Mouse (Mus musculus): ENCODE measurements around the gene H3f3b. TPM values are rescaled to one million over a fixed set of nuclear protein-coding genes. Genes with fewer than 3 reads are reported as not detected.

The H3f3b gene
- polyA plus RNA-seq (2016; fragmentation: Nextera tagmentation; extraction: Ambion mirVana): 2,341 and 2,432 TPM in 2 replicates

GRCm38 (mm10) chr11:116027756-116028155 is at the start of gene H3f3b:
Gene H3f3b (minus strand): TSS chr11:116027962.
- no peaks in the 10 kb centered on the region for H3K36me3 ChIP-seq (replicated peaks)
- peaks cover 19% of the 10 kb centered on the region for H3K4me1 ChIP-seq
- no peak within 1 kb of the TSS for H3K4me3 ChIP-seq (replicated peaks)
- no peak within 1 kb of the TSS for H3K27ac ChIP-seq
- H3K9ac ChIP-seq: no peak within 1 kb of the TSS
- WGBS: 81% methylated on average over 4 of the region's 4 CpGs
- no peaks in the 10 kb centered on the region for H3K9me3 ChIP-seq
- no peak for ATAC-seq (ENCODE audit: low FRiP score)
- H3K4me2 ChIP-seq: no peak within 1 kb of the TSS
- H3K27me3 ChIP-seq: no peaks in the 10 kb centered on the region

DNA sequence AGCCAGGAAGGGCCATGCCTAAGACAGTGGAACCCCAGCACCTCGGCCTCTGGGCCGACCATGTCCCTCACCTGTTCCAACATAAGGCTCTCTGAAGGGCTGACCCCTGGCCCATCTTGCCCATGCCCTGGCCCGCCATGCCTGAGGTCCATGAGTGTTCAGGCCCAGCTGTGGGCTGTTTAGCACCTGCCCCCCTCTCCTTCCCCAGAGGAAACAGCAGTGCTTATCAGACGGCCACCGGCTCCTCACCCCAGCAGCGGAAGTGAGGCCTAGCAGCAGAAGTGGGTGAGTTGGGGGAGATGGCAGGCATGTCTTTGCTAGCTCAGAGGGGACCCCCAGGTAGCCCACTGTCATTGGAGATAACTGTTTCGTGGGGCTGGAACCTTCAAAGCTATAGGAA is 49.1 kb upstream of the H3f3b start:
- 92% methylated on average over 7 of the region's 7 CpGs for WGBS
- Histone ChIP-seq H3K36me3 (replicated peaks) (peaks cover 33% of the 10 kb centered on the region), H3K9ac (0 out of 2 replicates have a peak overlapping the region, but pooled peaks have one; percentile 4), H3K4me3 (replicated peaks) (no peak overlapping the region), H3K4me2 (no peak overlapping the region), H3K27me3 (no peaks in the 10 kb centered on the region), H3K27ac (no peak overlapping the region), H3K9me3 (no peaks in the 10 kb centered on the region), H3K4me1 (peaks cover 19% of the 10 kb centered on the region)
- no peak for ATAC-seq (ENCODE audit: low FRiP score)

GRCm38 (mm10) chr11:116076266-116076540 is 48.4 kb upstream of the H3f3b start:
- no peak overlapping the region for H3K4me2 ChIP-seq
- H3K27me3 ChIP-seq: no peaks in the 10 kb centered on the region
- no peak overlapping the region for H3K4me3 ChIP-seq (replicated peaks)
- peaks cover 26% of the 10 kb centered on the region for H3K36me3 ChIP-seq (replicated peaks)
- WGBS: 72% methylated on average over 7 of the region's 7 CpGs
- no peaks in the 10 kb centered on the region for H3K9me3 ChIP-seq
- H3K9ac ChIP-seq: no peak overlapping the region
- no peak for ATAC-seq (ENCODE audit: low FRiP score)
- peaks cover 19% of the 10 kb centered on the region for H3K4me1 ChIP-seq
- no peak overlapping the region for H3K27ac ChIP-seq

DNA sequence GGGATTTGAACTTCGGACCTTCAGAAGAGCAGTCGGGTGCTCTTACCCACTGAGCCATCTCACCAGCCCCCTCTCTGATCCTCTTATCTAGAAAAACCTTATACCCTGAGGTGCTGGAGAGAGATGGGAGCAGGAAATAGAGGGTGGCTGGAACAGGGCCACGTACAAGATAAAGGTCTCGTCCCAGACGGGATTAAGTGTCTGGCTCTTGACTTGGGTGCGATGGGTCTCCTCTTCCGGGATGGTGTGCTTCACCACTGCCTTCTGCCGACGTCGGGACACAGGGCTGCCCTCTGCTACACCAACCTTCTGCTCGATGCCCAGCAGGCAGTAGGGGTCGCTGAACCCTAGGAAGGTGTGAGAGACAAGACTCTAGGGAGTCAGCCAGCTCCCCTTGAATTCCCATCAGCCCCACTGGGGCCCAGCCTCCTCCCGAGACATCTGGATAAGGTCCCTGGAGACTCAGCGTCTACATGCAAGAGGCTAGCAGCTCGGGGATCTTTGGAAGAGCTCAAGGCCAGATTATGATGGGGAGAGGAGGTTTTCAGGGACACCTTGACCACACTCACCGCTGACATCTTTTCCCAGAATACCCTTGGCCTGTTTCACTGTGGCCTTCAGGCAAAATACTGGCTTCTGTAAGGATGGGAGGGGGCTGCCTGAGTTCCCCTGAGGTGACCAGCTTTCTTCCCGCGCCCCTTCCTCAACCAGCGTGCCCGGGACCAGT is 47.9 kb upstream of the H3f3b start:
- 64% methylated on average over 20 of the region's 20 CpGs for WGBS
- H3K4me1 ChIP-seq: peaks cover 19% of the 10 kb centered on the region

GRCm38 (mm10) chr11:116074436-116074991 is 46.8 kb upstream of the H3f3b start:
- H3K9me3 ChIP-seq: no peaks in the 10 kb centered on the region
- H3K4me3 ChIP-seq (replicated peaks): no peak overlapping the region
- peaks cover 19% of the 10 kb centered on the region for H3K4me1 ChIP-seq
- H3K27me3 ChIP-seq: no peaks in the 10 kb centered on the region
- no peak overlapping the region for H3K4me2 ChIP-seq
- H3K36me3 ChIP-seq (replicated peaks): peaks cover 10% of the 10 kb centered on the region
- no peak overlapping the region for H3K9ac ChIP-seq
- ATAC-seq (ENCODE audit: low FRiP score): no peak
- 72% methylated on average over 7 of the region's 7 CpGs for WGBS
- H3K27ac ChIP-seq: no peak overlapping the region

More for the DNA sequence above, 47.9 kb upstream of the H3f3b start:
- Histone ChIP-seq H3K27me3 (no peaks in the 10 kb centered on the region), H3K9me3 (no peaks in the 10 kb centered on the region), H3K9ac (no peak overlapping the region), H3K27ac (no peak overlapping the region), H3K4me3 (replicated peaks) (no peak overlapping the region), H3K4me2 (no peak overlapping the region), H3K36me3 (replicated peaks) (peaks cover 21% of the 10 kb centered on the region)
- no peak for ATAC-seq (ENCODE audit: low FRiP score)

GRCm38 (mm10) chr11:116072608-116073007 is 44.8 kb upstream of the H3f3b start:
- no peak overlapping the region for H3K27ac ChIP-seq
- ATAC-seq (ENCODE audit: low FRiP score): no peak
- H3K4me3 ChIP-seq (replicated peaks): no peak overlapping the region
- no peaks in the 10 kb centered on the region for H3K27me3 ChIP-seq
- no peak overlapping the region for H3K9ac ChIP-seq
- H3K36me3 ChIP-seq (replicated peaks): no peaks in the 10 kb centered on the region
- H3K9me3 ChIP-seq: no peaks in the 10 kb centered on the region
- no peak overlapping the region for H3K4me2 ChIP-seq
- peaks cover 2% of the 10 kb centered on the region; the same call in 1 of the 2 replicates for H3K4me1 ChIP-seq
- WGBS: 88% methylated on average over 3 of the region's 3 CpGs

- ATAC-seq (ENCODE audit: low FRiP score): no peak
- H3K9me3 ChIP-seq: no peaks in the 10 kb centered on the region
- WGBS: 68% methylated on average over 5 of the region's 5 CpGs
- H3K4me1 ChIP-seq: no peaks in the 10 kb centered on the region
- H3K9ac ChIP-seq: no peak overlapping the region
- H3K4me2 ChIP-seq: no peak overlapping the region
- H3K27ac ChIP-seq: no peak overlapping the region
- no peaks in the 10 kb centered on the region for H3K27me3 ChIP-seq
- H3K4me3 ChIP-seq (replicated peaks): no peak overlapping the region
- H3K36me3 ChIP-seq (replicated peaks): no peaks in the 10 kb centered on the region
Measured at GRCm38 (mm10) chr11:116071510-116071909, 43.7 kb upstream of the H3f3b start.

- Histone ChIP-seq H3K36me3 (replicated peaks) (peaks cover 23% of the 10 kb centered on the region), H3K27me3 (no peaks in the 10 kb centered on the region), H3K27ac (no peak overlapping the region), H3K9ac (no peak overlapping the region), H3K4me1 (0 out of 2 replicates have a peak, but pooled peaks cover 6% of the 10 kb centered on the region), H3K4me2 (no peak overlapping the region), H3K9me3 (no peaks in the 10 kb centered on the region), H3K4me3 (replicated peaks) (no peak overlapping the region)
- WGBS: 87% methylated on average over 12 of the region's 12 CpGs
- no peak for ATAC-seq (ENCODE audit: low FRiP score)
Measured at GRCm38 (mm10) chr11:116065345-116065744, 37.6 kb upstream of the H3f3b start.

GRCm38 (mm10) chr11:116064187-116064867 is 36.6 kb upstream of the H3f3b start:
- WGBS: 71% methylated on average over 23 of the region's 23 CpGs
- H3K9me3 ChIP-seq: no peaks in the 10 kb centered on the region
- H3K27ac ChIP-seq: no peak overlapping the region
- H3K36me3 ChIP-seq (replicated peaks): peaks cover 33% of the 10 kb centered on the region
- H3K4me2 ChIP-seq: no peak overlapping the region
- no peak for ATAC-seq (ENCODE audit: low FRiP score)
- H3K4me1 ChIP-seq: 0 out of 2 replicates have a peak, but pooled peaks cover 6% of the 10 kb centered on the region
- no peak overlapping the region for H3K4me3 ChIP-seq (replicated peaks)
- no peak overlapping the region for H3K9ac ChIP-seq
- H3K27me3 ChIP-seq: no peaks in the 10 kb centered on the region

DNA sequence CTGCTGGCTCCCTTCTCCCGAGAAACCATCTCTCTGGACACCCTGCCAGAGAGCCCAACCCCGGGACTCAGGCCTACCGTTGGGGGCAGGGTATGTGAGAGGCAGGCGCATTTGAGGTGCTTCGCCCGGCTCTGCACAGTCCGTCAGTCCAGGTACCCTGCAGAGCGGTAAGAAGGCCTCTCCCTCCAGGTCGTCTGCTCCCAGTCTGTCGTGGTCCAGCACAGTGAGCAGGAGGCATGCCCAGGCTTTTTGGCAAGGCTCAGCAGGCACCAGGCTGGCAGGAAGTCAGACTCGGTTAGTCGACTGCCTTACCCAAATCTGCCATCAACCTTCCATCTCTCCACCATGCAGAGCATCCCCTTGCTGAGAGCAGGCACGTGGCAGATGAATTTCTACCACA is 35.8 kb upstream of the H3f3b start:
- Histone ChIP-seq H3K4me1 (0 out of 2 replicates have a peak, but pooled peaks cover 6% of the 10 kb centered on the region), H3K27ac (no peak overlapping the region), H3K9me3 (no peaks in the 10 kb centered on the region), H3K4me2 (no peak overlapping the region), H3K9ac (no peak overlapping the region), H3K27me3 (no peaks in the 10 kb centered on the region), H3K4me3 (replicated peaks) (no peak overlapping the region), H3K36me3 (replicated peaks) (peaks cover 41% of the 10 kb centered on the region)
- 66% methylated on average over 13 of the region's 13 CpGs for WGBS
- no peak for ATAC-seq (ENCODE audit: low FRiP score)

DNA sequence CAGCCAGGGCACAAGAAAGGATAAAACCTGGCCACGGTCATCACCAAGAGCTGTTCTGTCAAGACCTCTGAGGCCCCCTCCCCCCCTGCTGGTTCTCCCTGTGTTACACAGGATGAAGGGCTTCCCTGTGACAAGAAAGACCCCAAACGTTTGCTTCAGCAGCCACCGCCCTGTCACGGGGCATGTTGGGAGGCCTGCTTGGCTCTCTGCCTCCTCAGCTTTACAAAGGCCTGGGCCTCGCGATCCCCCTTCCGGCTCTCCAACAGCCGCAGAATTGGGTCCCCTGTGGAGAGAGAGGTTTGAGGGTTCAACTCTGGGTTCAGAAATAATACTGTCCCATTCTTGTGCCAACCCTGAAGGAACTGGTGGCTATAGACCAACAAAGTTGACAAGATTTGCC is 34.8 kb upstream of the H3f3b start:
- peaks cover 9% of the 10 kb centered on the region; the same call in 1 of the 2 replicates for H3K4me1 ChIP-seq
- H3K9me3 ChIP-seq: no peaks in the 10 kb centered on the region
- peaks cover 51% of the 10 kb centered on the region for H3K36me3 ChIP-seq (replicated peaks)
- no peak overlapping the region for H3K4me2 ChIP-seq
- H3K9ac ChIP-seq: peak overlapping the region; percentile 25; the same call in 1 of the 2 replicates
- WGBS: 57% methylated on average over 8 of the region's 8 CpGs
- no peak overlapping the region for H3K27ac ChIP-seq
- H3K4me3 ChIP-seq (replicated peaks): no peak overlapping the region
- ATAC-seq (ENCODE audit: low FRiP score): no peak
- H3K27me3 ChIP-seq: no peaks in the 10 kb centered on the region

GRCm38 (mm10) chr11:116061641-116062415 is 34.1 kb upstream of the H3f3b start:
- H3K4me3 ChIP-seq (replicated peaks): no peak overlapping the region
- H3K27ac ChIP-seq: no peak overlapping the region
- no peaks in the 10 kb centered on the region for H3K9me3 ChIP-seq
- peaks cover 9% of the 10 kb centered on the region; the same call in 1 of the 2 replicates for H3K4me1 ChIP-seq
- 90% methylated on average over 13 of the region's 13 CpGs for WGBS
- peak overlapping the region; percentile 25; the same call in 1 of the 2 replicates for H3K9ac ChIP-seq
- no peak overlapping the region for H3K4me2 ChIP-seq
- ATAC-seq (ENCODE audit: low FRiP score): no peak
- peaks cover 58% of the 10 kb centered on the region for H3K36me3 ChIP-seq (replicated peaks)
- H3K27me3 ChIP-seq: no peaks in the 10 kb centered on the region
